Mouse (Mus musculus): ENCODE measurements at regions not wholly inside any gene's neighbourhood (a gene's known extent, or its start where the extent isn't known, plus 50 kb on each side); places are given as distances from the start of the nearest gene placed in this dataset.

- DNase-seq = no peak
Observed at GRCm38 (mm10) chr8:18311597-18311996, 666.5 kb downstream of the Defb40 start.

GRCm38 (mm10) chr8:18310927-18311326 is 667.1 kb downstream of the Defb40 start:
- no peak for DNase-seq

GRCm38 (mm10) chr8:18287536-18288237 is 690.4 kb downstream of the Defb40 start:
- DNase-seq = no peak

GRCm38 (mm10) chr8:18279932-18280331 is 698.1 kb downstream of the Defb40 start:
- DNase-seq = no peak

- no peak for DNase-seq
Observed at GRCm38 (mm10) chr8:18268301-18268700, 709.8 kb downstream of the Defb40 start.

- no peak for DNase-seq
Observed at GRCm38 (mm10) chr8:18258287-18258961, 719.6 kb downstream of the Defb40 start.

GRCm38 (mm10) chr8:18246299-18246698 is 731.8 kb downstream of the Defb40 start:
- DNase-seq = no peak

- no peak for DNase-seq
Observed at GRCm38 (mm10) chr8:18217599-18217998, 760.5 kb downstream of the Defb40 start.

- no peak for DNase-seq
Observed at GRCm38 (mm10) chr8:18217192-18217591, 760.9 kb downstream of the Defb40 start.

- no peak for DNase-seq
Observed at GRCm38 (mm10) chr8:18216516-18216915, 761.5 kb downstream of the Defb40 start.

- DNase-seq = no peak
Observed at GRCm38 (mm10) chr8:18210067-18210466, 768.0 kb downstream of the Defb40 start.

- no peak for DNase-seq
Observed at GRCm38 (mm10) chr8:18208658-18209057, 769.4 kb downstream of the Defb40 start.

- DNase-seq = no peak
Observed at GRCm38 (mm10) chr8:18187486-18187885, 790.6 kb downstream of the Defb40 start.

- no peak for DNase-seq
Observed at GRCm38 (mm10) chr8:18175544-18176092, 802.4 kb downstream of the Defb40 start.

GRCm38 (mm10) chr8:18158619-18159018 is 819.4 kb downstream of the Defb40 start:
- peak; percentile 2 for DNase-seq

GRCm38 (mm10) chr8:18115333-18116044 is 862.6 kb downstream of the Defb40 start:
- DNase-seq = no peak

GRCm38 (mm10) chr8:18113262-18113661 is 864.8 kb downstream of the Defb40 start:
- no peak for DNase-seq

GRCm38 (mm10) chr8:18109480-18109879 is 868.6 kb downstream of the Defb40 start:
- no peak for DNase-seq

- DNase-seq = no peak
Observed at GRCm38 (mm10) chr8:18106827-18107226, 871.2 kb downstream of the Defb40 start.

- DNase-seq = no peak
Observed at GRCm38 (mm10) chr8:18065456-18065855, 912.6 kb downstream of the Defb40 start.

GRCm38 (mm10) chr8:18059526-18059925 is 918.5 kb downstream of the Defb40 start:
- DNase-seq = no peak

GRCm38 (mm10) chr8:18021196-18021595 is 956.9 kb downstream of the Defb40 start:
- no peak for DNase-seq

GRCm38 (mm10) chr8:18007567-18007966 is 970.5 kb downstream of the Defb40 start:
- no peak for DNase-seq

GRCm38 (mm10) chr8:18005660-18006059 is 972.4 kb downstream of the Defb40 start:
- no peak for DNase-seq
